Mouse (Mus musculus) frontal cortex, postnatal 36 days (tissue): Measurements from ENCODE around the gene Krtap4-6.
"Not testable (repeated sequence)": the region's sequence is repeated elsewhere in the genome, so short reads cannot be mapped to it uniquely, and the experiment has no call there.

Experiments
- DNase-seq, 2 experiments: peaks; one replicate each; pipeline ENCODE4 v3.0.0; 2022; ENCODE audit warnings: low spot score in 2 of 2

The Krtap4-6 gene

GRCm38 (mm10) chr11:99665860-99666259, at the start of gene Krtap4-6:
Gene Krtap4-6 (minus strand): TSS chr11:99665960.
- no peak for DNase-seq

- DNase-seq, result no peak
Measured at GRCm38 (mm10) chr11:99690463-99690862, 24.7 kb upstream of the Krtap4-6 start, which contains the start of gene Gm14190. Gene Gm14190 (minus strand): TSS chr11:99690740.

- DNase-seq, result not testable (repeated sequence)
Measured at GRCm38 (mm10) chr11:99685235-99685634, 19.5 kb upstream of the Krtap4-6 start.

- DNase-seq, result no peak
Measured at GRCm38 (mm10) chr11:99683481-99683880, 17.7 kb upstream of the Krtap4-6 start.

- DNase-seq, result no peak
Measured at GRCm38 (mm10) chr11:99662802-99663201, 3.0 kb downstream of the Krtap4-6 start.

- no peak for DNase-seq
Measured at GRCm38 (mm10) chr11:99659256-99659655, 6.5 kb downstream of the Krtap4-6 start.

- DNase-seq, result not testable (repeated sequence)
Measured at GRCm38 (mm10) chr11:99658467-99659010, 7.2 kb downstream of the Krtap4-6 start, which contains the start of gene Gm11563. Gene Gm11563 (minus strand): TSS chr11:99658960.

GRCm38 (mm10) chr11:99657051-99657450, 8.7 kb downstream of the Krtap4-6 start:
- no peak for DNase-seq

- DNase-seq, result no peak
Measured at GRCm38 (mm10) chr11:99650136-99650535, 15.6 kb downstream of the Krtap4-6 start, which contains the start of gene Gm11555. Gene Gm11555 (minus strand): TSS chr11:99650236.

- peak in 1 of 2 experiments; percentile 28 for DNase-seq
Measured at GRCm38 (mm10) chr11:99646444-99646843, 19.3 kb downstream of the Krtap4-6 start.

GRCm38 (mm10) chr11:99644351-99644750, 21.4 kb downstream of the Krtap4-6 start:
- DNase-seq, result no peak

GRCm38 (mm10) chr11:99643635-99644139, 22.1 kb downstream of the Krtap4-6 start, which contains the start of gene Krtap4-7:
Gene Krtap4-7 (minus strand): TSS chr11:99644089.
- DNase-seq, result not testable (repeated sequence)

GRCm38 (mm10) chr11:99640926-99641325, 24.8 kb downstream of the Krtap4-6 start:
- DNase-seq, result no peak

GRCm38 (mm10) chr11:99637086-99637485, 28.7 kb downstream of the Krtap4-6 start:
- peak in 1 of 2 experiments; percentile 41 for DNase-seq

- DNase-seq, result no peak
Measured at GRCm38 (mm10) chr11:99634653-99635134, 31.1 kb downstream of the Krtap4-6 start, which contains the start of gene Krtap4-2. Gene Krtap4-2 (minus strand): TSS chr11:99635084.

- DNase-seq, result peak in 1 of 2 experiments; percentile 51
Measured at GRCm38 (mm10) chr11:99633293-99633692, 32.5 kb downstream of the Krtap4-6 start.

GRCm38 (mm10) chr11:99630890-99631289, 34.9 kb downstream of the Krtap4-6 start:
- no peak for DNase-seq

- no peak for DNase-seq
Measured at GRCm38 (mm10) chr11:99628138-99628537, 37.6 kb downstream of the Krtap4-6 start, which contains the start of gene Krtap4-1. Gene Krtap4-1 (minus strand): TSS chr11:99628238.

- DNase-seq, result no peak
Measured at GRCm38 (mm10) chr11:99620335-99620734, 45.4 kb downstream of the Krtap4-6 start, which contains the start of gene Gm11562. Gene Gm11562 (minus strand): TSS chr11:99620435.
